Mouse (Mus musculus): ENCODE results near the gene Prr14l.
"Not testable (repeated sequence)": the region's sequence is repeated elsewhere in the genome, so short reads cannot be mapped to it uniquely, and the experiment has no call there.

The Prr14l gene

GRCm38 (mm10) chr5:32786454-32786853, 67.6 kb downstream of the Prr14l start:
- not testable (repeated sequence) for DNase-seq (ENCODE audit: low read depth, low spot score)

GRCm38 (mm10) chr5:32785313-32785915, 68.6 kb downstream of the Prr14l start, which contains the start of gene Pisd:
Pisd (minus strand) TSS chr5:32785646.
- DNase-seq (ENCODE audit: low read depth, low spot score) = peak; percentile 87

GRCm38 (mm10) chr5:32784726-32785125, 69.3 kb downstream of the Prr14l start:
- DNase-seq (ENCODE audit: low read depth, low spot score) = no peak

- no peak for DNase-seq (ENCODE audit: low read depth, low spot score)
These were observed 72.5 kb downstream of the Prr14l start for GRCm38 (mm10) chr5:32781596-32781995.

GRCm38 (mm10) chr5:32778168-32778567, 75.9 kb downstream of the Prr14l start:
- no peak for DNase-seq (ENCODE audit: low read depth, low spot score)

- no peak for DNase-seq (ENCODE audit: low read depth, low spot score)
These were observed 81.7 kb downstream of the Prr14l start for GRCm38 (mm10) chr5:32772361-32772760.

- DNase-seq (ENCODE audit: low read depth, low spot score) = no peak
These were observed 86.3 kb downstream of the Prr14l start for GRCm38 (mm10) chr5:32767636-32768373.

GRCm38 (mm10) chr5:32767004-32767403, 87.1 kb downstream of the Prr14l start:
- no peak for DNase-seq (ENCODE audit: low read depth, low spot score)

- no peak for DNase-seq (ENCODE audit: low read depth, low spot score)
These were observed 92.4 kb downstream of the Prr14l start for GRCm38 (mm10) chr5:32761566-32762140.

GRCm38 (mm10) chr5:32760787-32761186, 93.3 kb downstream of the Prr14l start:
- DNase-seq (ENCODE audit: low read depth, low spot score) = no peak

- not testable (repeated sequence) for DNase-seq (ENCODE audit: low read depth, low spot score)
These were observed 93.7 kb downstream of the Prr14l start for GRCm38 (mm10) chr5:32760352-32760751.

- no peak for DNase-seq (ENCODE audit: low read depth, low spot score)
These were observed 94.4 kb downstream of the Prr14l start for GRCm38 (mm10) chr5:32759662-32760061.

GRCm38 (mm10) chr5:32756141-32756540, 97.9 kb downstream of the Prr14l start:
- DNase-seq (ENCODE audit: low read depth, low spot score) = no peak

GRCm38 (mm10) chr5:32751736-32752135, 102.3 kb downstream of the Prr14l start:
- DNase-seq (ENCODE audit: low read depth, low spot score) = no peak

GRCm38 (mm10) chr5:32748936-32749335, 105.1 kb downstream of the Prr14l start:
- DNase-seq (ENCODE audit: low read depth, low spot score) = no peak

- peak; percentile 60 for DNase-seq (ENCODE audit: low read depth, low spot score)
These were observed 106.2 kb downstream of the Prr14l start for GRCm38 (mm10) chr5:32747650-32748375.

- peak; percentile 34 for DNase-seq (ENCODE audit: low read depth, low spot score)
These were observed 108.1 kb downstream of the Prr14l start for GRCm38 (mm10) chr5:32745705-32746655.

- peak; percentile 8 for DNase-seq (ENCODE audit: low read depth, low spot score)
These were observed 111.9 kb downstream of the Prr14l start for GRCm38 (mm10) chr5:32742149-32742548.

- DNase-seq (ENCODE audit: low read depth, low spot score) = not testable (repeated sequence)
These were observed 112.7 kb downstream of the Prr14l start for GRCm38 (mm10) chr5:32741377-32741776.

- not testable (repeated sequence) for DNase-seq (ENCODE audit: low read depth, low spot score)
These were observed 113.2 kb downstream of the Prr14l start for GRCm38 (mm10) chr5:32740850-32741249.

- no peak for DNase-seq (ENCODE audit: low read depth, low spot score)
These were observed 113.9 kb downstream of the Prr14l start for GRCm38 (mm10) chr5:32740138-32740537.
